Mouse (Mus musculus) liver, adult (tissue): ENCODE measurements around the gene Fam241b.

ENCODE experiments used
- GATA4 ChIP-seq: IDR thresholded peaks from 2 replicates; pipeline ENCODE4 v1.6.1; 2014; ENCODE audit warnings: mild to moderate bottlenecking, low read length; ENCODE audit not compliant: insufficient replicate concordance

The Fam241b gene

DNA sequence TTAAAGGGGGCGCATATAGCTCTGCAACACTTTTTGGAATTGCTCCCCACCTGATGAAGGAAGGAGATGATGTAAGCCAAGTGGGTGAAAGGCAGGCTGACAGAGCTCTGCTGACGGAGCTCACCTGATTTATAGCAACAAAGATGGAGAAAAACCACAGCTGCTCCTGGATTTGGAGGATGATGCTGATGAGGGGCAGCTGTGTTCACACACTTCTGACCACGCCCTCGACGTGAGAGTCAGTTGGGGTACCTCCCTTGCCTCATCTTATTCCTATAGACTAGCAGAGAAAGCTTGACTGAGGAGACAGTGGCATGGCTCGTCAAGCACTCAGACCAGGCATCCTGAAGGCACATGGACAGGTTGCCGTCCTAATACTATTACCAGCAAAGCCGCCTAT, at the start of gene Fam241b:
TSS of gene Fam241b (minus strand) at position 101 of the 400 bp plus-strand sequence.
- no peak for TF ChIP-seq GATA4

DNA sequence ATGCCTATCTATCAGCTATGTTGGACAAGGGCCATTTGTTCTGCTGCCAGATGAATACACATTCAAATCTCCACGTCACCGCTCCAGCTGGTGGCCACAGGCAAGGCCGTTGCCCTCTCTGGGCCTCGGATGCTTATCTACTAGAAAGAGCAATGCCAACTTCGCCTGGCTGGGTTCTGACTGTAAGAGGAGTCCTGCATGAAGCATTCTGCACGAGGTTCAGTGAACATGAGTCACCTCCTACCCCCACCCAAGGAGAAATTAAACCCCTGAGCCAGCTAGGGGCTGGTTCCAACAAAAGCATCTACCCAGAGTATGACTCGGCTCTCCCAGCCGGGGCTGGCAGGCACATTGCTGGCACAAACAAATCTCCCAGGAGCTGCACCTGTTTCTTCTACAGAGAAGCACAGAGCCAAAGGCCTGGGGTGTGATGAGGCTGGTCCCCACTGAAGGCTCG, 49.0 kb upstream of the Fam241b start:
- TF ChIP-seq GATA4: no peak

DNA sequence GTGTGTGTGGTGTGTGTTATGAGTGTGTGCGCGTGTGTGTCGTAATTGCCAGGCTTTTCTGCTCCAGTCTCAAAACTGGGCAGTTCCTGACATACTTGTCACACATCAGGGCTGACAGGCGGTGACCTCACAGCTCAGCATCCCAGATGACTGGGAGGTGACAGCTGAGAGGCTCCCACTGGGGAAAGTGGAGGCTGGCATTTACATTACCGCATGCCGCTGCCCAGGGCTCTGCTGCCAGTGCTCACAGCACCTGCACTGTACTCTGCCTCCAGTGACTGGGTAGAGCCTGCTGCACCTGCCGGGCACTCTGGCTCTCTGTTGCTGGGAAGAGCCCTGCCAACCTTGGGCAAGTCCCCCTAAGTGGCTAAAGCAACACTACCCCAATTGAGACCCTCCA, 47.1 kb upstream of the Fam241b start:
- no peak for TF ChIP-seq GATA4

DNA sequence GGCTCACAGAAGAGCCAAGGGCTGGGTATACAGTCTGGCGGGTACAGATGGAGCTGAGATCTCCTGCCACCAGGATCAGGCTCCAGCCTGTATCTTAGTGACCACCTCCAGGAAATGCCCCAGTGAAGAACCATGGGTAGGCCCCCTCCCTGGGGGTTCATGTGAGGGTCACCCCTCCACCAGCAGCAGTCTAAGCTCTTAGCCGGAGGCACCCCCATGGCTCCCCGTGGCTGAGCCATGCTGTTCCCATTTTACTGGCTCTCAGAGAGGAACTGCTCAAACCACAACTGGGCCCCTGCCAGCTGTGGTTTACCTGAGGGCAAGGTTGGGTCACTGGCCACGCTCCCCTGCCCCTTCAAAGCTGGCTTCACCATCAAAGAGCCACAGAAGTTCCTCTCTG, 46.2 kb upstream of the Fam241b start:
- no peak for TF ChIP-seq GATA4

DNA sequence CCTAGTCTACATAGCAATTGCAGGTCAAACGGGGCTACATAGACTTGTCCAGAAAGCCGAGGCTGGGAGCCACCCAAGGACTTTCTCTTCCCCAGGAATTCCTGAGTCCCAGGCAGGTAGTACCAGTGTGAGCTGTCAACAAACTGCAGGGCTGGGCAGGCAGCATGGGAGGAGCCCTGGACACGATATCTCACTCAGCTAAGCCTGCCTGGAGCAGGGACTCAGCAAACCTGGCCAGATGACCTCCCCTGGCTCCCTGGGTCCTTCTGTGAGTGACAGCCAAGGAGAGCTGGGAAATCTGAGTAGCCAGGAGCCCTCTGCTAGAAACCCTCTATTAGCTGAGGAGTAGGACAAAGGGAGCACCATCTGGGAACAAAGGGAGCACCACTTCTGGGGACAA, 45.6 kb upstream of the Fam241b start:
- no peak for TF ChIP-seq GATA4

DNA sequence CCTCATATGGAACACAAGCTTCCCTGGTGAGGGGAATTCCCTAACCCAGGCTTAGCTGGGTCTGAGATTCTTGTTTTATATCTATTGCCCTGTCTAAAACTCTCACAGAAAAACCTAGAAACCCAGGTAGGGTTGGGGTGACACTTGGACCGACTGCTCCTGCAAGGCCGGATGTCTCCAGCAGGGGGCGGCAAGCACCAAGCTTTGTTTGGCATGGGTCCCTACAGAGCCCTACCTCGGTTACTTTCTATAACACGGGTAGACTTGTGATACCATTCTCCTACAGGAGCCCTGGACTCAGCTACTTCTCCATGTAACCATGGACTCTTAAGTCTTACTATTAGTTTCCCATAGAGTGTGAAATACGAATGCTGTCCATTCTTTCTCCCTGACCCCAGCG, 43.2 kb upstream of the Fam241b start:
- TF ChIP-seq GATA4: no peak

DNA sequence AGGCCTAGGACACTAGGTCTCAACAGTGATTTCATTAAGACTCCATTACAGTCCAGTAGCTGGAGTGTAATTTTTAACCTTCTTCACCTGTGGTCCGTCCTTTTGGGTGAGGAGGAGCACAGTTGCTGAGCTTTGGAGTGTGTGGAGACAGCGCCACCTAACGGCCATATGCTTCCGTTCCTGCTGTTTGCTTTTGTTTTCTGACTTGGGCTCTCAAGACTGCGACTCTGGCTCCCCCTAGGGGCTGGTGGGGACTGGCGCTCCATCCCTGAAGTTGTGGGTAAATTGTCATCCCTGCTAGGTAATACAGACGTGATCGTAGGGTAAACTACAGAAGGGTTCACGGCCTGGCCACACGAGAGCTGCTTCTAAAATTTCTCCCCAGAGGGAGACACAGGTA, 39.3 kb upstream of the Fam241b start:
- TF ChIP-seq GATA4: no peak

DNA sequence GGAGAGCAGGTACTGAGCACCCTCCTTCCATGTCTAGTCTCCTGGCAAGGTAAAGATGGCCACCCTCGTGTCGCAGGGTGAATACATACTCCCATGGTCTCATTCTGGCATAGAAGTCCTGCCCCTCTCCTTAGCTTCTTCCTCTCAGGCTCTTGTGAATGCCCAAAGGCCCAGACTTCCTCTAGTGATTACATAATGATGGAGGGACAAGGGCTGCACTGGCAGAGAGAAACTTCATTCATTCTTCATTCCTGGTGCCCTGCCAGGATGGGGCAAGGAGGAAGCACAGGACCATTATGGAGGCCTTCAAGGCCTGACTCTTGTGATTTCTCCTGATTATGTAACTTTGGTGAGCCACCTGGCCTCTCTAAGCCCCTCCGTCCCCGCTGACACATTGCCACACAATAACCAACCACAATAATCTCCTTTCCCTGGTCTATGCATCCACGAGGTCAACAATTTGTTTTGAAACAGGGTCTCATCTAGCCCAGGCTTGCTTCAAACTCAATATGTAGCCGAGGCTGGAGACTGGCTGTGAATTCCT, 38.8 kb upstream of the Fam241b start:
- no peak for TF ChIP-seq GATA4

DNA sequence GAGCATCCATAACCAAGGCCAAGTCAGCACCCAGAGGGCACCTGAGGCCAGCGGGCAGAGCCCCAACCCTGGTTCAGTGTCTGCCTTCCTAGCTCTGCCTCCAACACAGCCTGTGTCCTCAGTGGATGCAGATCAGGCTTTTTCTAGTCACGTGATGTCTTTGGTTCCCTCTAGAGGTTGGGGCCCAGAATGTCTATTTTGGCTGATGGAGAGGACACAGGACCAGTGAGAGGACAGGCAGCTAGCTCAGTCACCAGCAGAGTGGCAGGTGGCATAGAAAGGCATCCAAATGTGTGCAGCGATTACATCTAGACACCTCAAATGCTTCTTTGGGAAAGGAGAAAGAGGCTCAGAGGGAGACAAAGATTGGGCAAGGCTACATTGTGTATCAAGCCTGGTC, 38.0 kb upstream of the Fam241b start:
- TF ChIP-seq GATA4: no peak

DNA sequence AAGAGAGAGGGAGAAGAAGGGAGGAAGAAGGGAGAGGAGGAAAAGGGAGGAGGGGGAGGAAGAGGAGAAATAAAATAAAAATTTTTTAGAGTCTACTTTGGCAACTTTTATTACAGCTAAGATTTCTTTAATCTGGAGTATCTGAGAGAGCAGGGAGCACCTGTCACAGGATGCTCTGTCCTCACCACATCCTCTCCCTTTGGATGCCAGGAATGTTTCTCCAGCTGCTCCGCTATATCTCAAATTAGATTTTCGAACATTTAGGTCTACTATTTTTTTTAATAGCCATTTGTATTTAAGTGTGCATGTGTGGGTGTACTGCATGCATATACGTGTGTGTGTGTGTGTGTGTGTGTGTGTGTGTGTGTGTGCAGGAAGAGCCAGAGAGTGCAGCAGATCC, 36.2 kb upstream of the Fam241b start:
- TF ChIP-seq GATA4: no peak

DNA sequence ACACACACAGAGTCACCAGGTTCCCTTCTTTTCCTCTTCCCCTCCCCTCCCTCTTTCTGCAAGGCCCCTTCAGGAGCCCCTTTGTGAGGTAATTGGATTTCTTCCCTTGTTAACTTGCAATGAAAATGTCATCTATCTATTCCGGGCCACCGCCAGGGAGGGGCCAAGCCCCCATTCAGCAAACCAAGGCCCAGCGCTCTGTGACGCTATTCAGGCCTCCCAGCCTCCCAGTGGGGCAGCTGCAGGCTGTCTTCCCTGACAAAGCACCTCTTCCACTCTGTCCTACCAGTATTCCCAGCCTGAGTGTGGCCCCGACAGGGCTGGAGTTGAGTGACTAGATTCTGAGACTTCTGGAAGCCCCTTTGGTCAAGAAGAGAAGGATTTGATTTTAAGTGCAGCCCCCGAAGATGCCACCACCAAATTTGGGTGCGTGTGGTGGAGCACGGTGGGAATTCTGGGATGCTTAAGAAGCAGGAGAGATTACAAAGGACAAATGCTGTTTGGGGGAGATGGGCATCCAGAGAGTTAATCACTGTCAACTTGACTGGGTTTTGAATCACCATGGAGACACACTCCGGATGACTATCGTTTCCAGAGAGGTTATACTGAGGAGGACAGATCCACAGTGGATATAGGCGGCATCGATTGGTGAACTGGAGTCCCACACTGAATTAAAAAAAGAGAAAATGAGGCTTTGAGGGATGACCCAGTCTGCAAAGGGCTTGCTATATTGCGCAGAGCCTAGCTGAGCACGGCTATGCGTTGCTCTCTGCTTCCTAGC, 31.0 kb upstream of the Fam241b start:
- TF ChIP-seq GATA4: no peak

DNA sequence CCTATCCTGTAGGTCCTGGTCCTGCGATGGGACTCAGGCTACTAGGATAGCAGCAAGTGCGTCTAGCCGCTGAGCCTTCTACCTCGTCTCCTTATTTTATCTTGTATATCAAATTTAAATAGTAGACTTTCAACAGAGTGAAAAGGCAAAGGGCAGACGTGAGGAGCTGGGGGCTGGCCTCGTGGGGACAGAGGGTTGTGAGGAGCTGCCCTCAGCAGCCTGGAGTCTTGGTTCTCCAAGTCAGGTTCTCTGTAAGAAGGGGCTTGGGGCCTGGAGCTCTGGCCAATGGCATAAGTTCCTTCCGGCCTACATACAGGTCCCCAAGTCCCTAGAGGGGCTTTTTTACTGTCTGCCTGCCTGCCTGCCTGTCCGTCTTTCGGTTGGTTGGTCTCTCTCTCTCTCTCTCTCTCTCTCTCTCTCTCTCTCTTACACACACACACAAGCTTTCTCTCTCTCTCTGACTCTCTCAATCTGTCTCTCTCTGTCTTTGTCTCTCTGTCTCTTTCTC, 30.3 kb upstream of the Fam241b start:
- no peak for TF ChIP-seq GATA4

DNA sequence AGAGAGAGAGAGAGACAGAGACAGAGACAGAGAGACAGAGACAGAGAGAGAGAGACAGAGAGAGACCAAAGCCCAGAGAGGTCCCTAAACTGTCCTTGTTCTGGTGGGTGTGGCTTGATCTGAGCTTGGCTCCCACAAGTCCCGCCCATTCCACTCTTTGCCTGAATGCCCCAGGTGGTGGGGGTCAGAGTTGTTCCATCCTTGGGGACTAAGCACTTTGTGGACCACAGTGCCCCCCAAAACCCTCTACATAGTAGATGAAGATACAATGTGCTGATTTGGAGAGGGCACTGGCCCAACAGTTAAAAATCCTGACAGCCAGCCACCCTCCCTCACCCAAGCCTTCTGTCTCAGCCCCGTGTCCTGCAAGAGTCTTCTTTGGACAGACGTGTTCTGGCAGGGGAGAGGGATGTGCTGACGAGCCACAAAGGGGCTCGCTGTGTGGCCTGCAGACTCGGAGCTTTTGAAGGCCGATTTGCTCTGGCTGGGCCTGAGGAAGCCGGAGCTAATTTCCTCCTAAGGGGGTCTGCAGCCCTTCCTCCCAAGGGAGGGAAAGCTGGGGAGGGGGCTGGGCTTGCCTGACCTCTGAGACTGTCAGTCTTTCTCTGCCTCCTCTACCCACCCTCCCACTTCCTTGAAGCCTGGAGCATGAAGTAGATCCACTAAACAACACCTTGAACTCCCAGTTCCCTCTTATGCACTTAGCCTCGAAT, 29.3 kb upstream of the Fam241b start:
- no peak for TF ChIP-seq GATA4

DNA sequence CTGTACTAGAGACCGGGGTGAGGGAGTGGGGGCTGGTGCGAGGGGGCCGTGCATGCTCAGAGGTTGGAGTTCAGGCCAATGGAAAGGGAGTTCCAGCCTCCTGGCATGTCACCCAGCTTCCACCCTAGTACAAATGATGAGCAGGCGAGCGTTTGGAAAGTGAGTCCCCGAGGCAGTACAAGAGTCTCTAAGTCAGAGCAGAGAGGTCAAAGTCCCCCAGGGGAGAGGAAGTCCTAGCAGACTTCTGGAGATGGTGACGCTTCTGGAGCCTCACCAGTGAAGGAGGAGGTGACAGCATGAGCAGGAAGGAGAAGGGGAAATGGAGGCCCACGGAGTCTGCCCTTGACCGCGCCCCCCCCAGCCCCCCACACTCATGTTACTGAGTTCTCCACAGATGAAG, 18.7 kb upstream of the Fam241b start:
- no peak for TF ChIP-seq GATA4

DNA sequence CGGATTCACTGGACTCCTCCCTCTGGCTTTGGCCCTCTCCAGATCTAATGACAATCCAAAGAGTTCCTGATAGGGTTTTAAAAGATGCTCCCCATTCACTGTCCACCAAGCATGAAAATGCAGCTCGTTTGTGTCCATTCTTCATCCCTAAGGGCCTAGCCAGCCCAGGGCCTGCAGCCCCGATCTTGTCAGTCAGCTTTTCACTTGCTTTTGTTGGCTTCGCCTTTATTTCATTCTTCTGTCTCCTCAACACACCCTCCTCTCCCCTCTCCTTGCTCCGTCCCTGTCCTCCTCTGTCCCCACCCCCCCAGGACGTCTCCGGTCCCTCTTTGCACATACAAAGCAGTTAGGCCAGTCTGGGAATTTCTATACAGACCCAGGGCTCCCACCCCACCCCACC, 6.2 kb upstream of the Fam241b start:
- no peak for TF ChIP-seq GATA4

DNA sequence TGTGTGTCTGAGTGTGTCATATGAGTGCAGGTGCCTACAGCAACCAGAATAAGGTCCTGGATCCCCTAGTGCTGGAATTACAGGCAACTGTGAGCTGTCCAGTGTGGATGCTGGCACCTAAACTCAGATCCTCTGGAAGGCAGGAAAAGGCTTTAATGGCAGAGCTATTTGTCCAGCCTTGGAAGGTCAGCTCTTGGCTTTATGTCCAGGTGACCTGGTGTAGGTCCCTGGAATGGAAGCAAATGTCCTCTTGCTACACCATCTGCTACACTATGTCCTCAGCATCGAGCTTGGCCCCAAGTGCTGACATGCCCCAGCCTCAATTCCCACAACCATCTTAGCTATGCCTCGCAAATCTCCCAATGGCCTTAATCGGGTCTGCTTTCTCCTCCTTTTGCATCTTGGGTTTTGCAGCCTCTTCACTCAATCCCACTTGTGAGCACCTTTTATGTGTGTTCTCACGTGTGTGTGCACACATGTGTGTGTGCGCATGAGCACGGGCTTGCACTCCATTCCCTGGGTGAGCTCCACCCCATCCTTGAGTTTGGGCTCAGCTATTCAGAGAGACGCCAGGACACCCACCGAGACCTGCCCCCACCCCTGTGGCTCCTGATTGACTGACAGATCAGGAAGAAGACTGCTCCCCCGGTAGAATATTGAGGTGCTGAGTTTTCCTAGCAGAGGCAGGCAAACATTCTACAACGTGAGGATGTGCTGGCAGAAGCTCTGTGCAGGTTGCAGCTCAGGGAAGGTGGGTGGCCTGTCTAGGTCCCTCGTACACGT, 3.9 kb upstream of the Fam241b start:
- TF ChIP-seq GATA4: no peak

DNA sequence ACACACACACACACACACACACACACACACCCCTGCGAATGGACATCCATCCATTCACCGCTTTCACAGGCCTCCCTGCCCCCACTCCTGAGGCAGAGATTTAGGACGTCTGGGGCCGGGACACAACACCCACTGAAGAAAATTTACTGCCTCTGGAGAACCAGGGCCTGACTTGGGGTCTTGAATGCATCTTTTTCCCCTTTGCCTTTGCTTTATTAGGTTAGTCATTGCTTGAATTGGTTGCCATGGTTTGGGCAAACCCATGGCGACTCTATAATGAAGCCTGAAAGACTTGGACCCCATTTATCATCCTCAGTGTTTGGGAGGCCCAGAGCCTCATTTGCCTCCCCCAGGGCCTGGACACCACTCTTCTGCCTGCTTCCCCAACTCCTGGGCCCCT, 2.2 kb upstream of the Fam241b start:
- TF ChIP-seq GATA4: no peak
